Mouse (Mus musculus): ENCODE results near the gene Krtap28-10.

Gene Krtap28-10

DNA sequence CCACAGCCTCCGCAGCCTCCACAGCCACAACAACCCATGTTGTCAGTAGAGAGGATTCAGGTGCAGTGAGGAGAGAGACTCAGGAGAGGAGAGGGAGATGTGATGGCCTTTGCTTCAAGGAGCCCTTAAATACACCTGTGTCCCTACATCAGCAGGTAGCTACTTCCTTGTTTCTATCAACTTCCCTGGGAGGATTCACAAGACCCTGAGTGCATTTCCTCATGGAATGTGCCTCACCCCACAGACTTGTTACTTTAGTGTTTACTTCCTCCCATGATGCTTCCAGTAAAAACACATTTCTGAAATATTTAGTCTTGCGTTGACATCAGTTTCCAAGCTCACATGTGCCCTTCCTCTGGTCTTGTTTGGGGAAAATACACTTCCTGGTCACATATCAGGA, at the start of gene Krtap28-10:
TSS of gene Krtap28-10 (minus strand) at position 101 of the 400 bp plus-strand sequence.
- DNase-seq (ENCODE audit: low read depth, low spot score) = no peak

DNA sequence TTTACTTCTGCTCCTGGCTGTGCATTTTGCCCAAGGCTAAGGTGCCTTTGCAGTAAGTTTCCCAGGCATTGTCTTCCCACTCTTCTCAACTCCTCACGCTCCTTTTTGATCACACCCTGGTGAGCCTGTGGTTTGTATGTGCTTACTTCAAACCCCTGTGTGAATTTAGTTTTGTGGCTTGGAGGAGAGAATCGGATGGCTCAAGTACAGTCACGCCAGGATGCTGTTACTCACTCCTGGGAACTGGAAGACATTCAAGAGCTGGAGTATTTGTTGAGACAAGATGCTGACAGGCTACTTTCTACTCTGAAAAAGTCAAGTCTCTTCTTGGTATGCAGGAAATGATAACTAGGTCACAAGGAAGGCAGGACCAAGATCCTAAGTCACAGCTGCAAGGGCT, 49.0 kb upstream of the Krtap28-10 start:
- no peak for DNase-seq (ENCODE audit: low read depth, low spot score)

DNA sequence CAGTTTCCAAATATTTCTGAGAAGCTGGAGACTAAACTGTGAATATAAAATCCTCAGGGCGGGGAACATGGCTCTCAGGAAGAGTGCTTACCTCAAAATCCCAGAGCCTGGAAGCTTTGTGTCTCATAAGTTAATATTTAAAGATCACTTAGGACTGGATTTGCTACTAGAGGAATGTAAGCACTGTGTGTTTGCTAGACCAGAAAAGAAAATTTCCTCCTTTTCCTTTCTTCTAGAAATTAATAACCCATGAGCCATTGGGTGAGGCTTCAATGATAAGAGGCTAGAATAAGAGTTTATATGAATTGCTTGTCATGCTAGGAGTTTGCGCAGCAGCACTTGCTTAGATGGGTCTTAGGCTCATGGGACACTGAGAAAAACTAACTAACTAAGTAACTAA, 42.5 kb upstream of the Krtap28-10 start:
- DNase-seq (ENCODE audit: low read depth, low spot score) = no peak

DNA sequence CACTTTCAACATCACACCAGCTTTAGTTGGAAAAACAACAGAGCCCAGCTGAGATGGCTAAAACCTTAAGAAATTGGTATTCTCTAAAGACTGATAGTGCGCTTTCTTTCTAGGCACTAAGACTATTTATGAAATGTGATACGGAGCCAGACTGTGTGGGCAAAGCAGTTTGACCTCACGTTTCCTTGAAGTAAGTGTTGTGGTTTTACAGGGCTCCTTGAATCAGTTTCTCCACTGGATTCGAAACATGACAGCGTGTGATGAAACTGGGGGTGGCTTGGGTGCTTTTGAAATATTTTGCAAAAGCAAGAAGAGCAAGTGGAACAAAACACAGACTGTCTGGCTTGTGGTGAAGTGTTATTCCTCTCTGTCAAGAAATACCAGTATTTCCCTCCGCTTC, 34.7 kb upstream of the Krtap28-10 start:
- DNase-seq (ENCODE audit: low read depth, low spot score) = peak; percentile 34

DNA sequence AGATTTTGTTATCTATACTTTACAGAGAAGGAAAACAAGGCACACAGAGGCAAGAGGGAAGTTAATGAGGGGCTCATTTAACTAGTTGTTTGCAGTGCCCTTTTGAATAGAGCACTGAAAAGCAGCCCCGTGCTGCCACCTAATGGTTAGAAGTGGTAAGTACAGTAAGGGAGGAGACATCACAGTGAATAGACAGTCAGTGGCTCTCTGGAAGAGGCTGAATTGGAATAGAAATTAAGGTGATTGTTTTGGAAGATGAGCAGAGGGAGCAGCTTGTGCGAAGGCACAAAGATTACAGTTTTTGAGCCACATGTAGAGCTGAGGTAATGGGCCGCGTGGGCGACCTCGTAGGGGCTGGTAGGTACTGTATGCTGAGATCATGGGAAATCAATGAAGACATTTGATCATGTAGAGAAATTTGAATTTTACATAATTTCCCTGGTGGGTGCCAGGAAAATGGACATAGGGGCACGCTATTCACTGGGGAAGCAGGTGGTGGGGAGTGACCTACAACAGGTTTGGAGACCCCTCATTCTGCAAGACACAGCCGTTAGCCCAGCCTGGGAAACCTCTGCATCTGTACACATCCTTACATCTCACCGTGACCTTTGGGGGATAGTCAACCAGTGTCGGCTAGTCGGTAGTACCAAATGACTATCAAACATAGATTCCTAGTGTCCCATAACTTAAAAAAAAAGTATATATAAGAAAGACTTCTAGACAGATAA, 34.1 kb upstream of the Krtap28-10 start:
- peak; percentile 54 for DNase-seq (ENCODE audit: low read depth, low spot score)

DNA sequence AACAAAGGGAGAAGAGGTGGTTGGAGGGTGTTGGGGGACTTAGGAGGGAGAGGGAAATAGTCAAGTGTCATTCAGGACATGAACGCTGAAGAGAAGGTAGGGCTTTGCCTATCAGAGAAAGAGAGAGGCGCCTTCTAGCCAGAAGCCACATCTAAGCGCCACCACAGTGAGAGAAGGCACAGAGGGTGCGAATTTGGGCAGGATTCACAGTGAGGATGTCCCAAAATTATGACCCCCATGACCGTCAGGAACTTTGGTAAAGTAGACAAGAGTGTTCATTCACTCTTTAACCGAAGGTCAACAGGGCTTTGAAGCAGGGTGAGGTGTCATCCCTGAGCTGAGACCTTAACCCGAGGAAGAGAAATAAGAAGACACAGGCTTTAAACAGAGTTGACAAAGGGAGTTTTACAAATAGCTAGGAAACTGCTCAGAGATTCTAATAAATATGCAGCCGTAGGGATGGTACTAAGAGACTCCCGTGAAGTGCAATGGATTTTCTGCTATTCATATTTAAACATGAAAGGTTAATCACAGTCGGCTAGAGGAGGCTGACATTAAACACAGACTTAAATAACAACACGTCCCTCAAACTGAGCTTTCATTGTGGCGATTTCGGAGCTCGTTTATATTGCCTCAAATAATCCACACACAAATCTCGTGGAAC, 33.4 kb upstream of the Krtap28-10 start:
- no peak for DNase-seq (ENCODE audit: low read depth, low spot score)

DNA sequence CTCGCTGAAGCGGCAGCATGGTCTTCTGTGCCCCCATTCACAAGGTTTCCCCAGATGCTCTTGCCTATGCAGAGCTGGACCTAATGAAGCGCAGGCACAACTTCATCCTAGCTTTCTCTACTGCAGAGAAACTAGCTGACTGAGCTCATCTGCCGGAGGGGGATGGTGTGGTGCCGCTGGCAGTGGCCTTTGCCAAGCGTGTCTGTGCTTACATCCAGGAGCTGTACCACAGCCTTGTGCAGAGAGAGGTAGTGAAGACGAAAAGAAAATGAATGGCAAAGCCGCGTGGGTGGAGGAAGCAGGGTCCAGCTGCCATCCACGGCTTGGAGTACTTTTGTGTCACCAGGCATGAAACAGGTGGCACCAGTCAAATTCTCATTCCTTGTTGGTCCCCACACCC, 24.9 kb upstream of the Krtap28-10 start:
- no peak for DNase-seq (ENCODE audit: low read depth, low spot score)

DNA sequence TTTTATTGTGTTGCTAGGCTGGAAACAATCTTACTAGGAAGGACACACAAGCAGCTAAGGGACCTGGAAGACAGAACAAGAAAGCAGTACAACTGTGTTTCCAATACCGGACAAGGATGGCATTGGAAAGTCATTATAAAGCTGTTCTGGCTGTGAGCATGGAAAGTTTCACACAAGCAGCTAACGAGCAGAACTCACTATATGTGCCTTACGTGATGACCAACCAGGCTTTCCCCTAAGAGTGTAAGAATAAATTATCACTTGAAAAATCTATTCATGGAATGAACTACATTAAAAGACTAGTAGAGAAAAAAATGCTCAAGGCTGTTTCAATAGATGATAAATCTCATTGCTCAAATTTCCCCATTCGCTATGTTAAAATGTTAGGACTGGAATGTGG, 24.3 kb upstream of the Krtap28-10 start:
- no peak for DNase-seq (ENCODE audit: low read depth, low spot score)

DNA sequence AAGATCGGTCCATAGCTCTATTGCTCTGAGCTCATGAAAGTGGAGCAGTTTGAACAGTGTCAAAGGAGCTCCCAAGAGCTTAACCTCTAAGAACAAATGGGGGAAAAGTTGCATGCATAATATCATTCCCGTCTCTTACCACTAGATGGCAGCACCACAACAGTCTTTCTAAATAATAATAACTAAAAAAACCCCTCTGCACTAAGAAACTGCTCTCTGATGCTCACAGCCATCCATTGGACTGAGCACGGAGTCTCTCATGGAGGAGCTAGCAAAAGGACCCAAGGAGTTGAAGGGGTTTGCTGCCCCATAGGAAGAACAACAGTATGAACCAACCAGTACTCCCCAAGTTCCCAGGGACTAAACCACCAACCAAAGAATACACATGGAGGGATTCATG, 22.6 kb upstream of the Krtap28-10 start:
- peak; percentile 16 for DNase-seq (ENCODE audit: low read depth, low spot score)

DNA sequence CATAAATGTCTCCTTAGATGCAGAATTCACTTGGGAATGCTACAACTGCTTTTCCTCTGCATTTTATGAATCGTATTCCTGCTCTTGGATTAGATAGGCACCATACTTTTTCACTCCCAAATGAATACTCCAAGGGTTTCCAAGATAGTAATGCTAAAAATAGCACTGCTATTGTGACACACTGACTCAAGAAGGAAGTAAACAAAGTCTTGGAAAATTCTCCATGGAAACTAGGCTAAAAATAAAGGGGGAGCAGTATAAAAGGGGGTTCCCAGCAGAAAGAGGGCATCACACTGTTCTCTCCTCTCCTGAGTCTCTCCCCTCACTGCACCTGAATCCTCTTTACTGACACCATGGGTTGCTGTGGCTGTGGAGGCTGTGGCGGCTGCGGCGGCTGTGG, 18.4 kb upstream of the Krtap28-10 start, which contains the start of gene Krtap28-13:
TSS of gene Krtap28-13 (plus strand) at position 288 of the 400 bp plus-strand sequence.
- DNase-seq (ENCODE audit: low read depth, low spot score) = no peak

DNA sequence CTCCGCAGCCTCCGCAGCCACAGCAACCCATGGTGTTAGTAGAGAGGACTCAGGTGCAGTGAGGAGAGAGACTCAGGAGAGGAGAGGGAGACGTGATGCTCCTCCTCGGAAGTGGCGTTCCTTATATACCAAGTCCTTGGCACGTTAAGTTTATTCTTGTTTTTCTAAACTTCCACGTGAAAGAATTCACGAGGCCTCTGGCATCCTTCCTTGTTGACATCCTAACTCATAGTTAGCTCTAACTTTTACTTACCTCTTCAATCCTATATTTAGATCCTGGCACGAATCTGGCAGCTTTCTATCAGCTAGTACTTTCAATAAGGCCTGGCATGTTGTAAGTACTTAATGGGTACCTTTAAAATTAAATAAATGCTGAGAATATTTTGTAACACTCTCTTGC, 17.0 kb upstream of the Krtap28-10 start, which contains the start of gene A030005K14Rik:
TSS of gene A030005K14Rik (minus strand) at position 101 of the 400 bp plus-strand sequence.
- DNase-seq (ENCODE audit: low read depth, low spot score) = no peak

DNA sequence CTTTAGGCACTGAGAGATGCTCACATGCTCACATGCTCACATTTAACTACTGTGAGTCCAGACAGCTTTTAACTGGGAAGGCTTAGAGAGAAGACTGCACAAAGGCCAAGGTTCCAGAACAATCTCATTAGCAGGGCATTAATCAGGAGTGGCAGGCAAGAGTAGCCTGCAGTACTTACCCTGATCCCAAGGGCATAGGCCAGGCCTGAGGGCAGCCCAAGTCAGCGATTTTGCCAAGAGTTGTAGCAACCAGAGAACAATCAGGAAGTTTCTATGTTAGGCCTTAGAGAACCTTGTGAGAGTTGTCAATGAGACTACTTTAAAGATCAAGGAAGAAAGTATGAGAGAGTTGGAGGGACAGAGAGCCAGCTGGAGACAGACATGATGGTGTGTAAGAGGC, 16.2 kb upstream of the Krtap28-10 start:
- DNase-seq (ENCODE audit: low read depth, low spot score) = no peak

DNA sequence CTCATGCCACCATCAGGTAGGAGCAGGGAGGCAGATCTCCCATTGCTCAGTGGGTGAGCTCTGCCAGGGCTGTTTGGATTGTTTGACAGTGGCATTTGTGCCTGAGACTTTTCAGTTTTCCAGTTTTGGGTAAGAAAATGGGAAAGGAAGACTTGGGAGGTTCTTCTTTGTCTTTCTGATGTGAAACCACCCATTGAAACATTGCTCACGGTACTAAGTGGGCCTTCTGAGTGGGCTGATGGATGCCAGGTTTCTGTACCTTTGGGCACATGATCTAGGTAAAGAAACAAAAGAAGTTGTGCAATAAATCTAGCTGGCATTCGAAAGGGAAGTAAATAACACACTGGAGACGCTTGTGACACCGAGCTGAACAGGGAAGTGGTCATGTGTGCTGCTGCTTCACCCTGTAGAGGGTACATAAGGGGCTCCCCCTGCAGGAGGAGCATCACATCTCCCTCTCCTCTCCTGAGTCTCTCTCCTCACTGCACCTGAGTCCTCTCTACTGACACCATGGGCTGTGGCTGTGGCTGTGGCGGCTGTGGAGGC, 2.7 kb upstream of the Krtap28-10 start, which contains the start of gene Gm47969:
TSS of gene Gm47969 (plus strand) at position 51 of the 546 bp plus-strand sequence.
- DNase-seq (ENCODE audit: low read depth, low spot score) = no peak

DNA sequence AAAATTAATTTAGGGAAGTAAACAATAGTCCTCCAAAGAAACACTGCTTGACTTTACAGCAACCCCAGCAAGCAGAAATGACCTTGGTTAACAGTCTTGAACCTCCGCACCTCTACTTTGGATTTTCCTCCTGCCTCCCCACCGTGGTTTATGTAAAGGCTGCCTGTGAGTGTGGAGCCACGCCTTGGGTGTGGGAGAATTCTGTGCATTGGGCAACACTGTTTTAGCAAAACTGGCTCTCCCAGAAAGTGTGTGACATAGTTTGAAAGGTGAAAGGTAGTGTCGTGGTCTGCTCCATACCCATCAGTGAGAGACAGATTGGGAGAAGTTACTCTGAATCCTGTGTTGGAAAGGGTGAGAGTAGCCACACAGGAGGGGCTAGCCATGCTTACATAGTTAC, 3.2 kb downstream of the Krtap28-10 start:
- no peak for DNase-seq (ENCODE audit: low read depth, low spot score)

DNA sequence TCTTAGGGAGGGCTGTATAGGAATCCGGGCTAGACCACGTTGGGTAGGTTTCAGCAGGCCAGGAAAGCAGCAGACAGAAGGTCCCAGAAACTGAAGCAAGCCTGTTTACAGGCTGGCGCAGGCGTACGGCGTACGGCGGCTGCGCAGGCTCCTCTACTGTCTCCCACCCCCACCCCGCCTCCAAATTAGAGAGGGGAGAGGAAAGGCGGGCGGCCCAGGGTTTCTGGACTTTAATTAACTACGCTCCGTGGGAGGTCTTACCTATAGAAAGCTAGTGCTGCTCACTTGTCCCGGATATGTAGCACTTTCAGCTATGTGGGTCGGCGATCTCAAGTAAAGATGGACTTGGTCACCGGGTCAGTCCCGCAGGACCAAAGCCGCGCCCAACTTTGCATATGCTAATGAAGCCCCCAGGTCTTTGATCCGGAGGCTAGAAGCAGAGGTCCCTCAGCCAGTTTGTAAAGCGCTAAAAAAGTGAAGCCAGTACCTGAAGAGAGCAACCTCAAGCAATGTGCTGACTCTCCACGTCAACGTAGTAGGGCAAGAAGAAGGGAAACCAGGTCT, 4.1 kb downstream of the Krtap28-10 start, which contains the start of gene Slc19a3:
TSS of gene Slc19a3 (minus strand) at position 340 of the 564 bp plus-strand sequence.
- DNase-seq (ENCODE audit: low read depth, low spot score) = no peak

DNA sequence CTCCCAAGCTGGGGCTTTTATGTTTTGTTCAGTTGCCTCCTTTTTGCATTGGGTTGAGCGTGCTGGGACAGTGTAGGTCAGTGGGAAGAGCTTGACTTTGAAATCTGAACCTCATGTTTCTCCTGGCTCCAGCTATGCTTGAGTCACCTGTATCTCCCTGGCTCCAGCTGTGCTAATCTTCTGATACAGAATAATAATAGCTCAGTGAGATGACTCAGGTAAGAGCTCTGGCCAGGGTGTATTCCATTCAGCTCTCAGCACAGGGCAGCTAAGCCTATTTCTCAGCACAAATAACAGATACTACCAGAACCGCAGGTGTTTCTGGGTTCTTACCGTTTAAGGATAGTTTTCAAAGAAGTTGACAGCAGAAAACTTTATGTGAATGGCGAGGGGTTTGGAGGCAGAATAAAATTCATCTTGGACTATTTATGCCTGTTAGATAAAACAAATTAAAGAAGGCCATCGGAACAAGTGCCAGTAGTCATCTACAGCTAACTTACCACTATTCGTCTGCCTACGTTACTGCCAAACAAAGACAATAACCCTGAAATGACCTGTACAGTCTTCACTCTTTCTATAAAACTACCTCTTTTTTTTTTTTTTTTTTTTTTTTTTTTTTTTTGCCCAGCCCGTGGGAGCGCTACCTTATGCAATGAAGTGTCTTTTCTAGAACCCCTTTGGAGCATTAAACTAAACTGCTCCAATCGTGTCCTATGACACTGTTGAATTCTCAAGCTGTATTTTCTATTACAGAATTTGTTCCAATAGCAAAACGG, 5.2 kb downstream of the Krtap28-10 start:
- no peak for DNase-seq (ENCODE audit: low read depth, low spot score)

DNA sequence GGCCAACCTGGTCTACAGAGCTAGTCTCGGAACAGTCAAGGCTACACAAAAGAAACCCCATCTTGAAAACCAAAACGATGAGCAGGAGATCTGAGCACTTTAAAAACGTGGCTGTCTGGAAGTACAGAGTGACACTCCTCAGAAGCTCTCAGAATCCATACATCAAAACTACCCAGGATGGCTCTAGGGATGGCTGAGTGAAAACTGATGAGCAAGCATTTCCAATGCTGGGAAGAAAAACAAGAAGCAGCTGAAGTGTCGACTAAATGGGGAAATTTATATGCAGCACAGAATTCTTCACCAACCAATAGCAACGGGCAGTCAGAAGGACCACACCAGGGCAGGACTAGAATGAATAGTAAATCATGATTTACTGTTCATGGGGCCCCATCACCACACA, 7.8 kb downstream of the Krtap28-10 start:
- DNase-seq (ENCODE audit: low read depth, low spot score) = no peak

DNA sequence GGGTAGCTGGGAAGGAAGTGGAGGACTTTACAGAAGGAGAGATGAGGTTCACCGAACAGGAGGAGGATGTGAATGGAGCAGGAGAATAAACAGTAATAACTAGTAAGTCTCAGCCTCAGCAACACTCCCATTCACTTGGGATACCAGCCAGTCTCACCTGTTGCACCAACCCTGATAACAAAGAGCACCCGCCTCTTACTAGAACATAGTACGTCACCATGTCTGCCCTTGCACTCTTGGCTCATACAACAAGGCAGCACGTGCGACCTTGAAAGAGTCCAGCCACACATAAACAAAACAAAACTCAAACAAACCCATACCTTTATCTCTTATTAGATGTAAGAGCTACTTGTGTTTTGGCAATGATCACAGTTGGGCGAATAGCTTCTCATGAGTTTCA, 9.8 kb downstream of the Krtap28-10 start:
- DNase-seq (ENCODE audit: low read depth, low spot score) = no peak

DNA sequence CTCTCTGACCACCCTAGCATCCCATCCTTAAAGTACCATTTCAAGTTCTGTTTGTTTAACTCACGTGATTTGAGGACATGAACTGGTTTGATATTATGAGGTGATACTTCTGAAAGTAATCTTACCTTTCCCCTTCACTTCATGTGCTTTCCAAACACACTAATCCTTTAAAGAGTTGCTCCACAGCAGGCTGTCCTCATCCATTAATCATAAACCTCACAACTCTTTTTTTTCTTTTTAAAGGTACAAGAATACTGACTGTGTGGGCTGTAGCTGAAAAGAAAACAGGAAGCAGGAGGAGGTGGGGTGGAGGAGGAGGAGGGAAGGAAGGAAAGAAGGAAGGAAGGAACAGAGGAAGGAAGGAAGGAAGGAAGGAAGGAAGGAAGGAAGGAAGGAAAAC, 10.3 kb downstream of the Krtap28-10 start:
- no peak for DNase-seq (ENCODE audit: low read depth, low spot score)

DNA sequence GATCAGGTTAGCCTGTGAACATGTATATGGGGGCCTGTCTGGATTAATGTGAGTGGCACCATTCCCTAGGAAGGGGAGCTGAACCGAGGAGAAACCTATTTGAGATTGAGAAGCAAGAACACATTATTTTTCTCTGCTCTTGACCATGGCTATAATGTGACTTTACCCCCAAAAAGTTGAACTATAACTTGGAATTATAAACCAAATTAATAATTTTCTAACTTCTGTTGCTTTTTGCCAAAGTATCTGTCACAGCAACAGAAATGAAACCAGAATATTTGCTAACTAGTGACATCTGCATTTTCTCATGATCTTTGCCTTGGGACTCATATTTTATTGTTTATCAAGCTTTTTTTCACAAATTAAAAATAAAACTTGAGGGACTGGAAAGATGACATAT, 25.7 kb downstream of the Krtap28-10 start:
- no peak for DNase-seq (ENCODE audit: low read depth, low spot score)

DNA sequence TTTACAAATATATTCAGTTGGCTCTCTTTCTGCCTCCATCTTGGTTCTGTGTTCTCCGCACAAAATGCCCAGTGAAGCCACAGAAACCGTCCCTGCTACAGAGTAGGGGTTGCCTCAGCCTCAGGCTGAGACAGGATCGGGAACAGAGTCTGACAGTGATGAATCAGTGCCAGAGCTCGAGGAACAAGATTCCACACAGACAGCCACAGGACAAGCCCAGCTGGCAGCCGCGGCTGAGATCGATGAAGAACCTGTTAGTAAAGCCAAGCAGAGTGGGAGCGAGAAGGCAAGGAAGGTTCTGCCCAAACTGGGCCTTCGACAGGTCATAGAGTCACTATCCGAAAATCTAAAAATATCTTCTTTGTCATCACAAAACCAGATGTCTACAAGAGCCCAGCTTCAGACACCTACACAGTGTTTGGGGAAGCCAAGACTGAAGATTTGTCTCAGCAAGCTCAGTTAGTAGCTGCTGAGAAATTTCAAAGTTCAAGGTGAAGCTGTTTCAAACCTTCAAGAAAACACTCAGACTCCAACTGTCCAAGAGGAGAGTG, 26.9 kb downstream of the Krtap28-10 start:
- DNase-seq (ENCODE audit: low read depth, low spot score) = no peak
